Mouse (Mus musculus): ENCODE measurements around the gene Carnmt1. TPM values are rescaled to one million over a fixed set of nuclear protein-coding genes. Genes with fewer than 3 reads are reported as not detected.
"Not testable (repeated sequence)": the region's sequence is repeated elsewhere in the genome, so short reads cannot be mapped to it uniquely, and the experiment has no call there.

The Carnmt1 gene
- polyA plus RNA-seq, 1 experiment, result not detected

- 88% methylated on average over 3 of the region's 3 CpGs for WGBS
Measured at GRCm38 (mm10) chr19:18692176-18692575, 21.6 kb downstream of the Carnmt1 start.

GRCm38 (mm10) chr19:18692768-18693167, 22.2 kb downstream of the Carnmt1 start:
- TF ChIP-seq CTCF (IDR thresholded peaks at IDR 0.05; ENCODE audit: insufficient read depth, low read depth, low read length) (no peak), POLR2A (IDR thresholded peaks at IDR 0.05; ENCODE audit: insufficient read depth, low read depth, low read length) (no peak)
- 80% methylated on average over 2 of the region's 2 CpGs for WGBS
- Histone ChIP-seq H3K4me3 (ENCODE audit: insufficient read depth, low read depth, low read length) (no peak overlapping the region), H3K27ac (ENCODE audit: insufficient read depth, low read depth, low read length) (no peak overlapping the region), H3K4me1 (ENCODE audit: control insufficient read depth, insufficient read depth, low read length) (no peaks in the 10 kb centered on the region)

More at GRCm38 (mm10) chr19:18692176-18692575, 21.6 kb downstream of the Carnmt1 start:
- H3K4me1 ChIP-seq (ENCODE audit: control insufficient read depth, insufficient read depth, low read length), result no peaks in the 10 kb centered on the region
- TF ChIP-seq CTCF (IDR thresholded peaks at IDR 0.05; ENCODE audit: insufficient read depth, low read depth, low read length) (no peak), POLR2A (IDR thresholded peaks at IDR 0.05; ENCODE audit: insufficient read depth, low read depth, low read length) (no peak)
- H3K27ac ChIP-seq (ENCODE audit: insufficient read depth, low read depth, low read length), result no peak overlapping the region
- H3K4me3 ChIP-seq (ENCODE audit: insufficient read depth, low read depth, low read length), result no peak overlapping the region

GRCm38 (mm10) chr19:18695116-18695515, 24.6 kb downstream of the Carnmt1 start:
- Histone ChIP-seq H3K27ac (ENCODE audit: insufficient read depth, low read depth, low read length) (no peak overlapping the region), H3K4me3 (ENCODE audit: insufficient read depth, low read depth, low read length) (no peak overlapping the region), H3K4me1 (ENCODE audit: control insufficient read depth, insufficient read depth, low read length) (no peaks in the 10 kb centered on the region)
- WGBS, result 92% methylated on average over 3 of the region's 3 CpGs
- TF ChIP-seq CTCF (IDR thresholded peaks at IDR 0.05; ENCODE audit: insufficient read depth, low read depth, low read length) (no peak), POLR2A (IDR thresholded peaks at IDR 0.05; ENCODE audit: insufficient read depth, low read depth, low read length) (no peak)

GRCm38 (mm10) chr19:18695552-18695951, 25.0 kb downstream of the Carnmt1 start:
- Histone ChIP-seq H3K4me3 (ENCODE audit: insufficient read depth, low read depth, low read length) (no peak overlapping the region), H3K4me1 (ENCODE audit: control insufficient read depth, insufficient read depth, low read length) (no peaks in the 10 kb centered on the region), H3K27ac (ENCODE audit: insufficient read depth, low read depth, low read length) (no peak overlapping the region)
- TF ChIP-seq CTCF (IDR thresholded peaks at IDR 0.05; ENCODE audit: insufficient read depth, low read depth, low read length) (no peak), POLR2A (IDR thresholded peaks at IDR 0.05; ENCODE audit: insufficient read depth, low read depth, low read length) (no peak)
- WGBS, result 92% methylated on average over 1 of the region's 1 CpGs

- Histone ChIP-seq H3K4me3 (ENCODE audit: insufficient read depth, low read depth, low read length) (no peak overlapping the region), H3K4me1 (ENCODE audit: control insufficient read depth, insufficient read depth, low read length) (no peaks in the 10 kb centered on the region), H3K27ac (ENCODE audit: insufficient read depth, low read depth, low read length) (no peak overlapping the region)
- TF ChIP-seq POLR2A (IDR thresholded peaks at IDR 0.05; ENCODE audit: insufficient read depth, low read depth, low read length) (no peak), CTCF (IDR thresholded peaks at IDR 0.05; ENCODE audit: insufficient read depth, low read depth, low read length) (no peak)
Measured at GRCm38 (mm10) chr19:18708101-18708500, 37.5 kb downstream of the Carnmt1 start.

- TF ChIP-seq CTCF (IDR thresholded peaks at IDR 0.05; ENCODE audit: insufficient read depth, low read depth, low read length) (no peak), POLR2A (IDR thresholded peaks at IDR 0.05; ENCODE audit: insufficient read depth, low read depth, low read length) (no peak)
- no peak overlapping the region for H3K27ac ChIP-seq (ENCODE audit: insufficient read depth, low read depth, low read length)
- H3K4me1 ChIP-seq (ENCODE audit: control insufficient read depth, insufficient read depth, low read length), result peaks cover 4% of the 10 kb centered on the region; the same call in 1 of the 2 replicates
- H3K4me3 ChIP-seq (ENCODE audit: insufficient read depth, low read depth, low read length), result no peak overlapping the region
- 76% methylated on average over 6 of the region's 6 CpGs for WGBS
Measured at GRCm38 (mm10) chr19:18710903-18711302, 40.3 kb downstream of the Carnmt1 start.

GRCm38 (mm10) chr19:18711589-18711988, 41.0 kb downstream of the Carnmt1 start:
- 73% methylated on average over 9 of the region's 9 CpGs for WGBS
- Histone ChIP-seq H3K27ac (ENCODE audit: insufficient read depth, low read depth, low read length) (no peak overlapping the region), H3K4me3 (ENCODE audit: insufficient read depth, low read depth, low read length) (no peak overlapping the region), H3K4me1 (ENCODE audit: control insufficient read depth, insufficient read depth, low read length) (peaks cover 4% of the 10 kb centered on the region; the same call in 1 of the 2 replicates)
- TF ChIP-seq POLR2A (IDR thresholded peaks at IDR 0.05; ENCODE audit: insufficient read depth, low read depth, low read length) (no peak), CTCF (IDR thresholded peaks at IDR 0.05; ENCODE audit: insufficient read depth, low read depth, low read length) (no peak)

- Histone ChIP-seq H3K27ac (ENCODE audit: insufficient read depth, low read depth, low read length) (peak overlapping the region; percentile 97), H3K4me1 (ENCODE audit: control insufficient read depth, insufficient read depth, low read length) (peaks cover 4% of the 10 kb centered on the region; the same call in 1 of the 2 replicates), H3K4me3 (ENCODE audit: insufficient read depth, low read depth, low read length) (peak overlapping the region; percentile 93)
- TF ChIP-seq POLR2A (IDR thresholded peaks at IDR 0.05; ENCODE audit: insufficient read depth, low read depth, low read length) (no peak), CTCF (IDR thresholded peaks at IDR 0.05; ENCODE audit: insufficient read depth, low read depth, low read length) (no peak)
- 58% methylated on average over 16 of the region's 16 CpGs for WGBS
Measured at GRCm38 (mm10) chr19:18712153-18712865, 41.7 kb downstream of the Carnmt1 start.

- Histone ChIP-seq H3K4me1 (ENCODE audit: control insufficient read depth, insufficient read depth, low read length) (peaks cover 4% of the 10 kb centered on the region; the same call in 1 of the 2 replicates), H3K27ac (ENCODE audit: insufficient read depth, low read depth, low read length) (peak within 1 kb of the TSS; percentile 97), H3K4me3 (ENCODE audit: insufficient read depth, low read depth, low read length) (peak within 1 kb of the TSS; percentile 93)
- 0% methylated on average over 48 of the region's 49 CpGs for WGBS
- TF ChIP-seq CTCF (IDR thresholded peaks at IDR 0.05; ENCODE audit: insufficient read depth, low read depth, low read length) (peak; percentile 71), POLR2A (IDR thresholded peaks at IDR 0.05; ENCODE audit: insufficient read depth, low read depth, low read length) (peak; percentile 68; the same call in 1 of the 2 replicates)
Measured at GRCm38 (mm10) chr19:18712866-18713300, 42.3 kb downstream of the Carnmt1 start, which contains the start of gene D030056L22Rik. D030056L22Rik (plus strand) TSS chr19:18713193.

GRCm38 (mm10) chr19:18713357-18713756, 42.8 kb downstream of the Carnmt1 start:
- Histone ChIP-seq H3K27ac (ENCODE audit: insufficient read depth, low read depth, low read length) (peak overlapping the region; percentile 28; the same call in 1 of the 2 replicates), H3K4me3 (ENCODE audit: insufficient read depth, low read depth, low read length) (peak overlapping the region; percentile 93)
- WGBS, result 0% methylated on average over 46 of the region's 46 CpGs
- not testable (repeated sequence) for H3K4me1 ChIP-seq (ENCODE audit: control insufficient read depth, insufficient read depth, low read length)
